Mouse (Mus musculus) midbrain, embryonic 11.5 days (tissue): ENCODE results near the gene Sap30bp. TPM values are rescaled to one million over a fixed set of nuclear protein-coding genes. Genes with fewer than 3 reads are reported as not detected.

ENCODE experiments used
- ATAC-seq: fragments of 200-750 bp; cut with Nextera tagmentation; 2 replicates; pipeline ENCODE4 v1.8.0; 2017; ENCODE audit warnings: moderate TSS enrichment, moderate library complexity; ENCODE audit not compliant: low FRiP score
- DNase-seq: peaks from one replicate; pipeline ENCODE4 v3.0.0; 2015; ENCODE audit warnings: low spot score; ENCODE audit errors: missing footprints
- H3K27ac ChIP-seq: fragments of 300-500 bp; sonication (generic); 2 replicates; pipeline ENCODE4 v1.5.1; 2014; ENCODE audit warnings: low read depth, low read length
- H3K27me3 ChIP-seq: fragments of 300-500 bp; sonication (generic); 2 replicates; pipeline ENCODE4 v1.6.1; 2014; ENCODE audit warnings: mild to moderate bottlenecking, low read length, moderate library complexity, mixed read lengths; ENCODE audit not compliant: control insufficient read depth, insufficient read depth
- H3K36me3 ChIP-seq: fragments of 300-500 bp; sonication (generic); 2 replicates; pipeline ENCODE4 v1.6.1; 2014; ENCODE audit warnings: mild to moderate bottlenecking, low read length, moderate library complexity, mixed read lengths; ENCODE audit not compliant: control insufficient read depth, insufficient read depth
- H3K4me1 ChIP-seq: fragments of 300-500 bp; sonication (generic); 2 replicates; pipeline ENCODE4 v1.6.1; 2014; ENCODE audit warnings: low read length; ENCODE audit not compliant: control insufficient read depth, insufficient read depth
- H3K4me2 ChIP-seq: fragments of 300-500 bp; sonication (generic); 2 replicates; pipeline ENCODE4 v1.6.1; 2014; ENCODE audit warnings: mild to moderate bottlenecking, moderate library complexity
- H3K4me3 ChIP-seq: fragments of 300-500 bp; sonication (generic); 2 replicates; pipeline ENCODE4 v1.5.1; 2014; ENCODE audit warnings: low read depth, low read length
- H3K9ac ChIP-seq: fragments of 300-500 bp; sonication (generic); 2 replicates; pipeline ENCODE4 v1.6.1; 2014; ENCODE audit warnings: low read length
- H3K9me3 ChIP-seq: fragments of 300-500 bp; sonication (generic); 2 replicates; pipeline ENCODE4 v1.6.1; 2016; ENCODE audit warnings: low read length; ENCODE audit not compliant: control insufficient read depth
- WGBS: fragments of 180-500 bp; shearing (Covaris S2); extraction: QIAGEN DNeasy Blood & Tissue Kit; methylation state at CpG from one replicate; pipeline ENCODE4 v1.1.7; 2014; 5-methylcytosine and 5-hydroxymethylcytosine counted together
- polyA plus RNA-seq: library from polyadenylated mRNA; unstranded; fragments of >200 nt; fragmentation: Nextera tagmentation; extraction: Ambion mirVana; gene quantifications from 2 replicates; pipeline ENCODE4 v1.2.1, GENCODE M21; 2014

Gene Sap30bp
- polyA plus RNA-seq, 1 experiment from 2014 or later = 61.5 TPM

GRCm38 (mm10) chr11:116008832-116009375, 75.8 kb downstream of the Sap30bp start:
- 0 out of 2 replicates have a peak, but pooled peaks cover 3% of the 10 kb centered on the region for H3K27me3 ChIP-seq
- H3K4me2 ChIP-seq = no peak overlapping the region
- WGBS = 84% methylated on average over 13 of the region's 13 CpGs

GRCm38 (mm10) chr11:116009661-116010060, 76.6 kb downstream of the Sap30bp start:
- ATAC-seq = no peak
- H3K36me3 ChIP-seq = no peaks in the 10 kb centered on the region

More at GRCm38 (mm10) chr11:116008832-116009375, 75.8 kb downstream of the Sap30bp start:
- H3K27ac ChIP-seq = no peak overlapping the region
- ATAC-seq (no peak), DNase-seq (no peak)
- H3K9me3 ChIP-seq = no peaks in the 10 kb centered on the region
- H3K36me3 ChIP-seq = no peaks in the 10 kb centered on the region
- no peak overlapping the region for H3K4me3 ChIP-seq
- H3K4me1 ChIP-seq = peaks cover 24% of the 10 kb centered on the region
- H3K9ac ChIP-seq = no peak overlapping the region

GRCm38 (mm10) chr11:116010146-116010545, 77.1 kb downstream of the Sap30bp start:
- no peak for ATAC-seq
- Histone ChIP-seq H3K27me3 (0 out of 2 replicates have a peak, but pooled peaks cover 2% of the 10 kb centered on the region), H3K9ac (no peak overlapping the region), H3K36me3 (no peaks in the 10 kb centered on the region), H3K4me1 (peaks cover 17% of the 10 kb centered on the region), H3K9me3 (no peaks in the 10 kb centered on the region), H3K4me3 (no peak overlapping the region), H3K4me2 (no peak overlapping the region), H3K27ac (no peak overlapping the region)
- no peak for DNase-seq
- WGBS = 93% methylated on average over 8 of the region's 8 CpGs

More at GRCm38 (mm10) chr11:116009661-116010060, 76.6 kb downstream of the Sap30bp start:
- no peak overlapping the region for H3K9ac ChIP-seq
- no peak overlapping the region for H3K4me3 ChIP-seq
- H3K4me1 ChIP-seq = peaks cover 22% of the 10 kb centered on the region
- 95% methylated on average over 11 of the region's 11 CpGs for WGBS
- DNase-seq = no peak
- no peak overlapping the region for H3K27ac ChIP-seq
- H3K9me3 ChIP-seq = no peaks in the 10 kb centered on the region
- H3K27me3 ChIP-seq = 0 out of 2 replicates have a peak, but pooled peaks cover 3% of the 10 kb centered on the region
- H3K4me2 ChIP-seq = no peak overlapping the region

GRCm38 (mm10) chr11:116010948-116011347, 77.9 kb downstream of the Sap30bp start:
- H3K4me2 ChIP-seq = no peak overlapping the region
- H3K9ac ChIP-seq = no peak overlapping the region
- no peak overlapping the region for H3K4me3 ChIP-seq
- no peak overlapping the region for H3K27ac ChIP-seq
- ATAC-seq (no peak), DNase-seq (no peak)
- H3K27me3 ChIP-seq = no peaks in the 10 kb centered on the region
- H3K4me1 ChIP-seq = peaks cover 12% of the 10 kb centered on the region
- 90% methylated on average over 5 of the region's 5 CpGs for WGBS
- no peaks in the 10 kb centered on the region for H3K36me3 ChIP-seq
- H3K9me3 ChIP-seq = no peaks in the 10 kb centered on the region

- Histone ChIP-seq H3K4me3 (peak overlapping the region; percentile 61), H3K9ac (peak overlapping the region; percentile 78), H3K27me3 (no peaks in the 10 kb centered on the region), H3K4me2 (peak overlapping the region; percentile 93), H3K36me3 (no peaks in the 10 kb centered on the region), H3K9me3 (no peaks in the 10 kb centered on the region), H3K27ac (0 out of 2 replicates have a peak overlapping the region, but pooled peaks have one; percentile 20), H3K4me1 (peaks cover 12% of the 10 kb centered on the region)
- WGBS = 27% methylated on average over 14 of the region's 14 CpGs
- peak; percentile 88 for DNase-seq
- no peak; the same call in 1 of the 2 replicates for ATAC-seq
Measured at GRCm38 (mm10) chr11:116011529-116012261, 78.6 kb downstream of the Sap30bp start.

GRCm38 (mm10) chr11:116012262-116012947, 79.3 kb downstream of the Sap30bp start, which contains the start of gene Galk1:
Gene Galk1, minus strand, starts transcription at chr11:116012719.
- peaks cover 12% of the 10 kb centered on the region for H3K4me1 ChIP-seq

GRCm38 (mm10) chr11:116014821-116015220, 81.7 kb downstream of the Sap30bp start:
- H3K4me3 ChIP-seq = no peak overlapping the region
- no peak overlapping the region for H3K4me2 ChIP-seq
- H3K36me3 ChIP-seq = no peaks in the 10 kb centered on the region
- peaks cover 12% of the 10 kb centered on the region for H3K4me1 ChIP-seq
- WGBS = 71% methylated on average over 8 of the region's 8 CpGs
- H3K9ac ChIP-seq = no peak overlapping the region
- ATAC-seq (no peak), DNase-seq (no peak)
- H3K9me3 ChIP-seq = no peaks in the 10 kb centered on the region
- no peak overlapping the region for H3K27ac ChIP-seq
- no peaks in the 10 kb centered on the region for H3K27me3 ChIP-seq

More at GRCm38 (mm10) chr11:116012262-116012947, 79.3 kb downstream of the Sap30bp start, which contains the start of gene Galk1:
- peak within 1 kb of the TSS; percentile 78 for H3K9ac ChIP-seq
- peak within 1 kb of the TSS; percentile 93 for H3K4me2 ChIP-seq
- ATAC-seq (peak; percentile 88), DNase-seq (peak; percentile 98)
- H3K27ac ChIP-seq = peak within 1 kb of the TSS; percentile 25
- H3K36me3 ChIP-seq = no peaks in the 10 kb centered on the region
- WGBS = under 1% methylated on average over 50 of the region's 55 CpGs
- H3K27me3 ChIP-seq = no peaks in the 10 kb centered on the region
- no peaks in the 10 kb centered on the region for H3K9me3 ChIP-seq
- peak within 1 kb of the TSS; percentile 61 for H3K4me3 ChIP-seq
